Mouse (Mus musculus) urinary bladder, postnatal 36 days (tissue): ENCODE measurements at regions not wholly inside any gene's neighbourhood (a gene's known extent, or its start where the extent isn't known, plus 50 kb on each side); places are given as distances from the start of the nearest gene placed in this dataset.

Experiments used
- DNase-seq, 2 experiments: peaks; one replicate each; pipeline ENCODE4 v3.0.0; 2022; ENCODE audit warnings: low spot score in 2 of 2, mixed read lengths in 1 of 2

DNA sequence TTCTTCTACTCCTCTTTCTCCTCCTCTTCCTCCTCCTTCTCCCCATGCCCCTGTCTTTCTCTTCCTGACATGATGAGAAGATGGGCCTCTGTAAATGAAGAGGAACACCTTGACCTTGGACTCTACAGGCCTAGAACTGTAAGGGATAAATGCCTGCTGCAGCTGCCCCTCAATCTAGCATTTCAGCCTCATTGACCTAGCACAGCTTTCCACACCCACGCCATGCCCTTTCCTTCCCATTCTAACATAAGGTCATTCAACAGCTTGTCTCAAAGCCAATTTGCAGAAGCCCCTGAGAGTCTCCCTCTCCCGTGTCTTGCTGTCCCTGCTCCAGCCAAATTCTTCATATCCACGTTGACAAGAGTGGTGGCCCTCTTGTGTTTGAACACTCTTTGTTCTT, 63.8 kb upstream of the Dscam start:
- DNase-seq, result no peak

DNA sequence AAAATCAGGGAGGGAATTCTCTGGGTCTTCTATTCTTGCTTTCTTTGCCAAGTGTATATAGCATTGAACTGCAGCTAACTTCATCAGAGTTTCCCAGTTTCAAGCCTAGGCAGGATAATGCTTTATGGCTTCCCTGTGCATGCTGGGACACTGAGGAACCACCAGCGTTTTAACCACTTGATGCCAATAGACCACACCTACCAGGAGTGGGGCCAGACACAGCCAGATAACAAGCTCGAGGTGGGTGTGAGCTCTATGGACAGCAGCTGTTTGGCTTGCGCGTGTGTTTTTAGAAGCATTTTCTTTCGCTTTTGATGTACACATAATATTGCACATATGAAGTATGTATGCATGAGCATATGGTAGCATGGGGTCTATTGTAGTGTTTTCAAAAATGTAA, 69.1 kb upstream of the Dscam start:
- DNase-seq, result no peak

DNA sequence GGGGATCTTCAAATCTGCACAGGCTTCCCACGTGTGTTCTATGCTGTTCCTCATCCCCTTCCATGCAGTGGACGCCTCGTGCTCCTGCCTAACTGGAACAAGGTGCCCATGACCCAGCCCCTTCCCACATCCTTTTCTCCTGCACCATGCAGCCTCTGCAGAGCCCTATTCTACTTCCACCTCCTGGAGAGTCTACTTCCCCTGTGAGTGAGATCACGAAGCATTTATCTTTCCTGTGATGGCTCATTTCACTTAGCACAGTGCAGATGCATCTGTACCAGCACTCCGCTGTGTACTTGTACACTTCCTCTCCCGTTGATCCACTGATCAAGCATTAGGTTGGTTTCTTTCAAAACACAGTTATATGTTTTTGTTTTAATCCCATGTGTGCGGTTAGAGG, 69.5 kb upstream of the Dscam start:
- no peak for DNase-seq

DNA sequence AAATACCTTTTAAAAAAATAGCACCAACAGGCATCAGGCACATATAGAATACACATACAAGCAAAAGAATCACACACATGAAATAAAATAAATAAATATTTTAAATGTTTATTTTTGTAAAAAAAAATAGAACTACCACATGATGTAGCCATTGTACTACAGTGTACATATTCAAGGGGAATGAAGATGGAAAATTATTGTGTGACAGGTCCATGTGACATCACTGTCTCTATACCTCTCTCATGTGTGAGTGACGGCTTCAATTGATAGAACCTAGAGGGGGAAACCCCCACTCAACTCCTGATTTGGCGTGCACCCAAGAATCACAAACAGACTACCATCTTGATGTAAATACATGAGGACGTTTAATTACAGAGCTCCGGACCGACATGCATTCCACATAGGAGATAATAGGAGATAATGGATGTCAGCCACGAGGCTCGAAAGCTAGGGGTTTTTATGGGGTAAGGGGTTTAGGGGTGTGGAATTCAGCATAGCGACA, 70.4 kb upstream of the Dscam start:
- no peak for DNase-seq

DNA sequence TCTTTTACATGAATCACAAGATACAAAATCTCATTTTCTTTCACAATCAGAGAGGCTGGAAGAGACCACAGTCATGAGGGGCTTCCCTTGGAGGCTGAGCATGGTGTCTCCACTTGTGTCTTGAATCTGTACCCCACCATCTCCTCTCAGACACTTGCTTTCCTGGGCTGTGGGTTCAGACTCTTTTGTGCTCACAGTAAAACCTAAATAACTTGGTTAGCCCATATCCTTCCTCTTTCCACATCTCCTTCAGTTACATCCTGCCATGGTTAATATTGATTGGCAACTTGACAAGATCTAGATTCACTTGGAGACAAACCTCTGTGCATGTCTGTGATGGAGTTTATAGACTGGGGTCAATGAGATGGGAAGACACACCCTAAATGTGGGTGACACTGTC, 71.1 kb upstream of the Dscam start:
- no peak for DNase-seq

DNA sequence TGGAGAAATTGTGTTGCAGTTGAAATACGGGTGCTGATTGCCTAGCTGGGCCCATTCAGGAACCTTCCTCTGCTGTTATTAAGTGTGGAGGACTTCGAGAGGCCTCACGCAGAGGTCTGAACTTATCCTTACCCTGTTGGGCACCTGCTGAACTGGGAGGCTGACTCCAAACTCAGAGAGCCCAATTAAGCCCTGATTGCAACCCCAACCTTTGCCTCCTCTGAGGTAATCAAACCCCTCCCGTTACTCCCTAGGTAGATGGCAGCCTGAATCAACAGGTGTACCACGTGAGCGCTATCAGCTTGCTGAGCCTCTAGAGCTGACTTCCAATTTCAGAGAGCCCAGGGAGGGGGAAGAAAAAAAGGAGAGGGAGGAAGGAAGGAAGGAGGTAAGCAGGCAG, 79.9 kb upstream of the Dscam start:
- DNase-seq, result no peak

DNA sequence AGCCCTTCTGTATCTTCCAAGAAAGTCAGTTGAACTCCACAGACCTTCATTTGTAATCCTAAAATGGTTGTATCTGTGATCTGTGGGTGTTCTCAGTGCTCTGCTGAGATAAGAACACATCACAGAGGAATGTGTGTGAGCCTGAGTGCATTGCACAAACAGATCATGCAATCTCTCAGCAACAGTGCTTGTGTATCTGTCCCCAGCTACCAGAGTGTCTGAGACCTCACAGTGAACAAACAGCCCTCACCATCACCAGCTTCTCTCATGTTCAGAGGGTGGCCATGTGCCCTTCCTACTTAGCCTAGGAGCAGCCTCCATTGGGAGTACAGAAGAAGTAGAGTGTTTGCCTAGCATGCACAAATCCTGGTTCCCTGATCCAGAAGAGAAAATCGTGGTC, 82.0 kb upstream of the Dscam start:
- no peak for DNase-seq

DNA sequence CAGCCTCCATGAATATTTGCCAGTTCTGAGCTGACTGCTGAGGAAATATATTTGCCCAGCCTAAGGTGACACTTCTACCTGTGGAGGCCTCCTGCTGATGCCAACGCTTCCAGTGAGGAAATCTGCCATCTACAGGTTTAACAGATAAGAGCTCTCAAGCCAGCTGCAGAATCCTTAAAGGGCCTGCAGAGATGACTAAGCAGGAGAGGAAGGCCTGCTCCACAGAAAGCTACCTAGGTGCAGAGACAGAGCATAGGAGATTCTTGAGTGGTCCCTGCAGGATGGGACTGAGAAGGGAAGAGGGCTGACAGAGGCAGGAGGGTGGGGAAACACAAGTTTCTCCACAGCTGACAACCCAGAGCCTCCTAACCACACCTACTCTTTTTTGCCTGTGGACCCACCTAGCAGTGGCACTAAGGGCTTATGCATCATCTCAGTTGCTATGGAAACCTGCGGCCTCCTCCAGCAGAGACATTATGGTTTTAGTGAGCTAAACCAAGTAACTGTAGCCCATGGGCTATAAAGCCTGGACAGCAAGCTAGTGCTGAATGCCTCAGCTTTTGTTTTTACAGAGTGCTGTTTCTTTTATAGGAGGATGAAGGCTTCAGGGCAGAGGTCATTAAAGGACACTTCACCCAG, 82.6 kb upstream of the Dscam start:
- DNase-seq, result no peak

DNA sequence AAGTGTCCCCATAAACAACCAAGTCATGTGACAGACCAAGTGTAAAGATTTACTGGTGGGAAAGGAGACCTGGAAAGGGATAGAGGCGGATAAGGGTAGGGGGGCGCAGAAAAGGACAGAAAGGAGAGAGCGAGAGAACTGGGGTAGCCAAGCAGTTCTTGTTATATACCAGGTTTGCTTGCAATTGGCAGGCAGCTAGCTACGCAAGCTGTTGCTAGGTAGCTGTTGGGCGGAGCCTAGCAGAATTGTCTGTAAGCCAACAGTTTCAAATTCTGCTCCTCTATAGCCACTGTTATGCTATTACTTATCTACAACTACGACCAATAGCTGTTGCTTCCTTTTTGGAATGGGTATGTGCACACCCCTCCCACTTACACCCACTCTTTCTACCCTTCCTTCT, 88.3 kb upstream of the Dscam start:
- DNase-seq, result no peak

DNA sequence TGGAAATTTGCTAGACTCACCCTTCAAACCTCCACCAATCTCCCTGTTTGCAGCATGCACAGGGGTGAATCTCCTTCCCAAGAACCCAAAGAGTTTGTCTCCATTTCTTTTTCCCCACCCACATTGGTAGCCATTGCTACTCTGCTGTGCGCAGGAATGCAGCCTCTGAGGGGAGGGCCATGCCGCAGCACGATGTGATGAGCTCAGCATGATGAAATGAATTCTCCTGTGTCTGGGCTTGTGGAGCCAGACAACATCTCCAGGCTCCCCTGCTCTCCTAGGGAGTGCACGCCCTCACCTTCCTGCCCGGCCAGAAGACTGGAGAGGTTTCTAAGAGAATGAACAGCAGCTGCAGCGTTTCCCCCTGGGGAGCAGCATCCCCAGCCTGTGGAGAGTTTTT, 92.9 kb upstream of the Dscam start:
- no peak for DNase-seq

DNA sequence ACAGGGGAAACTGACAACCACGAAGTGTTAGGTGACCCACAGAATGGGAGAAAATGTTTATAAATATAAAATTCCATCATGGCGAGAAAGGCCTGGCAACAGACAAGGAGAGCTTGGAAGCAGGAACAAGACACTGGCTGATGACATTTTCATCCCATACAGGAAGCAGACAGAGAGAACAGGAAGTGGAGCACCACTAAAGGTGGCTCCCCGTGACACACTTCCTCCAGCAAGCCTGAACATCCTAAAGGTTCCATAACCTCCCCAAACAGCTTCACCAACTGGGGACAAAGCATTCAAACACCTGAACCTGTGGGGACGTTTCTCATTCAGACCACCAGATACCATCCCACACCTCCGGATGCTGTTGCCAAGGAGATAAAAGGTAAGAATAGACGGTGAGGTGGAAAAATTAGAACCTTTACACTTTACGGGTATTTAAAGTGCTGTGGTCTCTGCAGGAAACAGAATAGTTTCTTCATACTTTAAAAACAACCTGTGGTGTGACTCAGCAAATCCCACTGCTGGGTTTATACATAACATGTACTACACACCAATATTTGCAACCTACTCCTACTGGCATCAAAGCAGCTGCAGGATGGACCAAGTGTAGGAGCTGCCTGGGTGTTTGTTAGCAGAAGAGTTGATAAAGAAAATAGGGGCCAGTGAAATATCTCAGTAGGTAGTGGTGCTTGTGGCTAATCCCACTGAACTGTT, 86.0 kb upstream of the Bace2 start:
- no peak for DNase-seq

DNA sequence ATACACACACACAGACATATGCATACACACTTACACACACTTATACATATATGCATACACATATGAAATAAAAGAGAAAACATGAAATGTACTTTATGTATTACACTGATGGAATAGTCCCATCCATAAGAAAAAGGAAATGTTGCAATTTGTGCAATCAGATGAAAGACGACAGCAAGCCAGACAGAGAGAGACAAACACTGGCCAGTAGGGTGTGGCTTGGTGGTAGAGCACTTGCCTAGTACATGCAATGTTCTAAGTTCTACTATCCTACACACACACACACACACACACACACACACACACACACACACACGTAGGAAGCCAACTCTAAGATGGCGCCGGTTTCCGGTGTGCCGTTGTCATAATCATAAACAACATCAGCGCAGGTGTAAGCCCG, 85.3 kb upstream of the Bace2 start:
- no peak for DNase-seq

DNA sequence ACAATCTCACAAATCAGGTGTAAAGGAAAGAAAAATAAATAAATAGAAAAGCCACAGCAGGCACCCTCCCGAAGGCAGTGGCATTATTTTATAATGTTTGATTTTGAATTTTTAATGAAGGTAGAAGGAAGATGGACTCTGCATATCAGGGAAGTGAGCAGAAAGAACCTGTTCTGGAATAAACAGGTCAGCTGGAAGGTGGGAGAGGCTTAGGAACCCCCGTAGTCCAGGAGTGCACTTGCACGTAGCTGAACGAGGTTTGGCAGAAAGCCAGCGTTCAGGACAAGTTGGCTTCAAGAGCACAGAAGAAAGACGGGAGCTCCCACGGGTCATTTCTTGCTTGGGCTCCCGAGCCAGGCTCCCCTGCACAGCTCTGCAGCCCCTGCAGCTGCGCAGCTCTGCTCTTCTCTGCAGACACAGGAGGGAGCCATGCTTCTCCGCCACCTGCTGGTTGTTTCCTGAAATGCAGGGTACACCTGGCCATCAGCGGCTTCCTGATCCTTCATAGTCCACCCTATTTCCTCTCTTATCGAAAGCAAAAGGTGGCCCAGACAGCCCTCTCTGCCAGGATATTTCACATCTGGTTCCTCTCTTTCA, 84.4 kb upstream of the Bace2 start:
- peak; percentile 59 to 66 for DNase-seq

DNA sequence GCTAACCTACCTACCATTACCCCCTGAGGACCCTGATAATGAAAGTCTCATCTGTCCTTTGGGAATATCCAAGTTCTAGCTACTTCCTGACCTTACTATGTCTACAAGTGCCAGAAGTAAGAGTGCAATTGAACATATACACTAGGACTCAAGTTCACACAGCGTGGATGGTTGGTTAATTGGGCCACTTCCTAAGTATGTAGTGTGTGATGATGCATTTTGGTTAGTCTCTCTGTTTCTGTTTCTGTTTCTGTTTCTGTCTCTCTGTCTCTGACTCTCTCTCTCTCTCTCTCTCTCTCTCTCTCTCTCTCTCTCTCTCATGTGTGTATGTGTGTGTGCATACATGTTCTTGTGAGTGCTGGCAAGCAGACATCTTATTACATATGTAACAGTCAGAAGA, 77.6 kb upstream of the Bace2 start:
- no peak for DNase-seq

DNA sequence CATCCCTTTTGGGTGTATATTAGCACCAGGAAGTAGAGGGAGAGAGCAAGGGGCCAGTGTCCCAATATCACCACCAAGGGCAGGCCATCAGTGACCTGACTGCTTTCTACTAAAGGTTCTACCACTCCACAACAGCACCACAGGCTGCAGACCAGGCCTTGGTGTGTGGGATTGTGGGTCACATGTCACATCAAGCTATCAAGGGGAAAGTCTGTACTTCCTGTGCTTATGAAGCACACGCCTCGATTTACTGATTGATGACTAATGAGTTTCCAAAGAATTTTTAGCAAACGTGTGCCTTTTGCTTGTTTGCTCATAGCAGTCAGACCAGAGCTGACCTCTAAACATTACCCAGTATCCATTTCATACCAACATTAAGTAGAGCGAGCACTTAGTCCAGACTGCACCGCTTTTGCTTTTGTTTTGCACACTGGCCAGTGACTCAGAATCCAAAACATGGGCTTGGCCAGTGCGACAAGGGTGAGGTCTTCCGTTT, 74.9 kb upstream of the Bace2 start:
- DNase-seq, result peak in 1 of 2 experiments; percentile 3

DNA sequence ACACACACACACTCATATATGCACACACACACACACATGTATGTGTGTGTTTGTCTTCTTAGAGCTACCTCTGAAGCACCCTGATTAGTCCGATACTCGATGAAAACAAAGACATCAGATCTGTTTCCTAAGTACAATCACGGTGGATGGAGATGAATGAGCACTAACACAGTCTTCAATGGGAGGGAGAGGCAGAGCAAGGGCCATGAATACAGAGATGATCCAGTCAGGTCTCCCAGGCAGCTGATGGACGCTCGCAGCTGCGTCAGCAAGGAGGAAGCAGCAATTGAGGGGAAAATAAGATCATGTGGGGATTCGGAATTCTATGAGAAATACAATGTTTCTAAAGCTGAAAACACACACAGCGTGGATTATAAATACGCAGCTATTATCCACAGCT, 73.6 kb upstream of the Bace2 start:
- DNase-seq, result no peak

DNA sequence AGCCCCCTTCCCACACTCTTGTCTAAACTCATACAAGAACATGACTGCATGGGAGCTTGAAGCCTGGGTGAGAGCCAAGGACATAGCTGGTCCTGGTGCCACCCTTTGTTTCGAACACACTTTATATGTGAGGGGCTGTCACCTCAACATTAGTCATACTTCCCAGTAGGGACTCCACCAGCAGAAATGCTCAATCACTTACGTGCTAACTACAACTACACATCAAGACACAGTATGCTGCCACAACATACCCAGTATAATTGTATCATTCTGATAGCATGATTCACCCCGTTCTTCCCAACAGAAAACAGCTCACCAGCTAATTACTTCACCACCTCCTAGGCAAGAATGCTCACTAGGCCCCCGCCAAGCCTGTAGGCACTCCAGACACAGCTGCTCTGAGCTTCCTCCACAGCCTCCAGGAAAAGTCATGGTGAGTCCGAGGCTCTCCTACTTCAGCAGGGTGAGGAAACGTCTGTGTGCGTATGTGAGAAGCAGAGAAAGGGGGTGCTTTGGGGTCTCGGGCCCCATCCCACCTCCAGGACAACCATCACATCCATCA, 70.6 kb upstream of the Bace2 start:
- no peak for DNase-seq

DNA sequence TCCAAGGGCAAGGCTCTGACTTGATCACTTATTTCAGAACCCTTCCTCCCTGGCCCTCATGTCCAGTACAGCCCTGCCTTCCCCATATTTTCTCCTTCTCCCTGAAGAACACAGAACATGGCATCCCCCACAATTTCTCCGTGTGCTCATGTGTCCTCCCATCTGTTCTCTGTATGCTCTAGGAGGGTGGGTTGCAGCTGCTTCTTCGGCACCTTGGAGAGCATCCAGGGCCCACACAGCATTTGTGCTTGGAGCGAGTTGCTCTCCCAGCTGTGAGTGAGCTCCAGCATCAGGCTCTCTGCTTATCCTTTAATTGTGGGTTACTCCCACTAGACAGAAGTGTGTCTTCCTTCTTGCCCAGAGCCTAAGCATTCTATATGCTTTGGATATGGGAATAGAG, 69.8 kb upstream of the Bace2 start:
- no peak for DNase-seq

DNA sequence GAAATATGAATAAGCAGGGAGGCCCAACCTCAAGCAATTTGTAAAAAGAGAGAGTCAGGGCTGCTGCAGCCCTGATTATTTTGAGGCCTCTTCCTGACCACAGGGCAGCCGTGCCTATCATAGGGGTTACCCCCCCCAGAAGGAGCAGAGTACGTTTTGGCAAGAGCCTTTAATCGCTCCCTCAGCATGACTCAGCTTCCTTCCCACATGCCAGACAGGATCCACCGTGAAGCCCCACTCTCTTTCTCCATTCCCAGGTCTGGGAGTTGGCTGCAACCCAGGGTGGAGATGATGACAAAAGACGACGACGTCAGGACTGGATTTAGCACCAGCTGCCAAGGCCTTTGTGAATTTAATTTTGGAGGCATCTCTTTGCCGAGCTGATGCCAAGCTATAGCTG, 67.9 kb upstream of the Bace2 start:
- no peak for DNase-seq

DNA sequence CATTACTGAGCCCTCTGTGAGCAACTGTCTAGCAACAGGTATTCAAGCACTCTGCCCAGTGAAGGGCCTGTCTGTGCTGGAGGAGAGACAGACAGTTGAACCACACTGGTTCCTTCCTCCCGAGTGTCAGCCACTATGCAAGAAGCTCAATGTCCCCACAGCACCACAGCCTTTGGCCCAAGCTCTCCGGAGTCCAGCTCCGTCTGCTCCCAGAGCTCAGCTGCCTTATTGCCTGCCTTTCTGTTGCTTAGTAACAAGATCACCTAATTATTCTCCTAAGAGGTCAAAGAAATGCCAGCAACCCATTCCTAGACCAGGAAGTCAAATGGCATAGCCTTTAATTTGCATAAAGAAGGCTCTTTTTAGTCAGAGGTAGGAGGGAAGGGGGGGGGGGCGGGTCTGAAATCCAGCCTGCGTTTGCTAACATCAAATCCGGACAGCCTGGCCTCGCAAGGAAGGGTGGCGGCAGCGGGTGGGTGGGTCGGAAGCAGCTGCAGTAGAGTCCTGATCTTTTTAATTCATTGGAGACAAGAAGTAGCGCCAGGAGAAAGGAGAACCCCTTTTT, 64.0 kb upstream of the Bace2 start:
- no peak for DNase-seq

DNA sequence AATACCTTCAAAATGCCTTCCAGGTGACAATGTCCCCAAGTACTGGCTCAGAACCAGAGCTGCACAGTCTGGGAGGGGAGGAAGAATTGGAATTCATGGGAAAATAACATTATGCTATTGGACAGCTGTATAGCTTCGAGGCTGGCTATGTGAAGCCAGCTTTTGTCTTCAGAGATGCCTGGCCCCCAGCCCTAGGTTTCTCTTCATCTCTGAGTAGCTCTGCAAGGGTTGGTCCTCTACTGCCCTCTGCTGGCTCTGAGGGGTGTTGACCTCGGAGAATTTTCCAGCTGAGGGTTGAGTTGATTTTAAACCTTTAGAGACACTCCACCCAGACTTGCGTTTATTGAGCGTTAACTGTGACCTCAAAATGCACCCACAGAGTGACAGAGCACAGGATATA, 63.3 kb upstream of the Bace2 start:
- peak; percentile 52 to 53 for DNase-seq

DNA sequence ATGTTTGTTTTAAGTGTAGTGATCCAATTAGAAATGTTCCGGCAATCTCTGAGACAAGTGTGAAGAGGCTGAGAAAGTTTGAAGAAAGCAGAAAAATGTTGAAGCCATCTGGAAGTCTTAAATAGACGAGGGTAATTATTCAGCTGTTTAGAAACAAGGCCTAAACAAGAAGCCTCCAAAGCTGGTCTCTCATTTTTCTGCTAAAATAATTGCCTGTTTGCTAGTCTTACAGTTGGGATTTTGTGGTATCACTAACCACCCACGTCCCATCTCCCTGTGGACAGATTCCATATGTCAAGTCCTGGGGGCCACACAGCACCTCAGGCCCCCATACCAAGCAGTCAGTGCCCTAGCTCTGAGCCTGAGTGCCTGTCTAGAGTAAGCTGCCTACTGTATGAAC, 59.4 kb upstream of the Bace2 start:
- no peak for DNase-seq
